Mouse (Mus musculus) spleen, embryonic (tissue): ENCODE data around the gene Pbx1.

Experiments used
- CTCF ChIA-PET: fragments of 350-600 bp; sonication (Branson Sonifier 250); formaldehyde crosslinking; loops from one replicate; lab custom pipeline; 2022; lab: Charles Lee

Pbx1 gene

DNA sequence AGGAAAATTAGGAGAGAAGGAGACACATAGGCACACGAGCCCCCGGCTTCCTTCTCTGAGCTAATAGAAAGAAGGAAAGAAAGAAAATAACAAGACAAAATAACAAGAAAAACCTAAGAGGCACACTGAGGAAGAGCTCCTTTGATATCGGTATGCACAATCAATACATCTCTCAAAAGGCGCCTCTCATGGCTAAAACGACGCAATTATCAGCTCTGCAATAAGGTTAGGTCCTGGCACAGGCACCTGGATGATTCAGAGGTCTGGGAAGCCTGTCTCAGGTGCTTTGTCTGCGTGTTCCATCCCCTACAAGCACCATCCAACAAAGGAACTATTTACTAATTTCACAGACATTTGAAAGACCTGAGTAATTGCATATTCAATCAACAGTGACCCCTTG is 5.8 kb downstream of the Pbx1 start:
- CTCF ChIA-PET: no interaction called here

DNA sequence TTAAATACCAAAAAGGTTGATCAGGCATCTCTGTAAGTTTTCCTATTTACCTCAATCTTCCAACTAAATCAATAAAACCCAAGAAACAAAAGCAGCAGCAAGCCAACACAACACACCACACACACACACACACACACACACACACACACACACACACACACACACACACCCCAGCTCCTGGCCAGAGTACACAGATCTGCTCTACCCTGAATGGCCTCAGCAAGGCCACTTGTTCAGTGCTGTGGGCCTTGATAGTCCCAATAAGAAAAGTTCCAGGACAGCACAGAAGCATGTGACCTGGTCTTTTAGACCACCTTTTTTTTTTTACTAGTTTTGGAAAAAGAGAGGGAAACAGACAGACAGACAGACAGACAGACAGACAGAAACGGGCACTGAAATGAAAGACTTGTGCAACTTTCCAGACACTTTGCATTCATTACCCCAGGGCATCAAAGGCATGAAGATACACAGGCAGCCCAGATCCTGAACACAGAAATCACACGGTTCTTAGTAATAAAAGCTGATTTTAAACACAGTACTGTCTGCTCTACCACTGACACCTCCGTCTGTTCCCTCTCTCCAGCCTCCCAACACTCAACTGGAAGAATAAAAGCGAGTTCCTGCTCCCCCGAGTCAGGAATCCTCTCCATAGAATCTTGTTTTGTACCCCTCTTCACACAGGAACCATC is 6.9 kb downstream of the Pbx1 start:
- CTCF ChIA-PET: no interaction called here

DNA sequence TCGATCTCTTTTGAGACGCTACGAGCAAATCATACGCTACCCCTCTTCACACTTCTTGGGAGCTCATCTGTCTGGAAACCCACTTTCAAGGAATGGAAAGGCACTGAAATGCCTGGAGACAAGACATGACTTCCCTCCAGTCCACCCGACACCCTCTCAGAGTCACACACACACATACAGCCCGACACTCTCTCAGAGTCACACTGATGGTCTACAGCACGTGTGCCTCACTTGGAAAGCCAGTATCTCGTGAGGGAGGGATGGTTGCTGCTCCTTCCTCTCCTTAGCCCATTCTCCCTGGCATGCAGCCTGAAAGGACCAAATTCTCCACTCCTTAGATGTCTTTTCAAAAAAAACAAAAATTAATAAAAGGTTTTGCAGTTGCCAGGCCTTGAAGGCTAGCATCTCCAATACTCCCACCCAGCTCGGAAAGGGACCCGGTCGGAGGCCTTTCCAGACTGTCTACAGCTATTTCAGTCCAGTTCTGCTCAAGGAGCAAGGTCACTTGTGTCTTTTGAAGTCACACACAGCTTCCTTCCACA is 8.6 kb downstream of the Pbx1 start:
- CTCF ChIA-PET: no interaction called here

DNA sequence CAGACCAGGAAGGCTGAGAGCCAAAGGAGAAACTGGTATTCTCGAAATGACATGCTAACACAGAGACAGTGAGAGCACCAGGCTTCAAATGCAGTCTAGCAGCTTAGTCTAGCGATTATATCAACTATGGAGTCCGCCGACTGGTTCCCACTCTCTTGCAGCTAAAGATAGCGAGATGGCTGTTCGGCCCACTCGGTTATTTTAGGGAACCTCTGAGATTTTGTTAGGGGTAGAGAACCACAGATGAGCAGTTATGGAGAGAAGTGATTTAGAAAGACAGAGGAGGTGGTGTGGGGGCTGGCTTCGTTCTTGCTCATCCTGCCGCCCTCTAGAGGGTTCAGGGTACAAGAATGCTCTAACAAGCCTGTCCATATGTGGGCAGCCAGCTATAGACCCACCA is 13.2 kb downstream of the Pbx1 start:
- CTCF ChIA-PET: no interaction called here

DNA sequence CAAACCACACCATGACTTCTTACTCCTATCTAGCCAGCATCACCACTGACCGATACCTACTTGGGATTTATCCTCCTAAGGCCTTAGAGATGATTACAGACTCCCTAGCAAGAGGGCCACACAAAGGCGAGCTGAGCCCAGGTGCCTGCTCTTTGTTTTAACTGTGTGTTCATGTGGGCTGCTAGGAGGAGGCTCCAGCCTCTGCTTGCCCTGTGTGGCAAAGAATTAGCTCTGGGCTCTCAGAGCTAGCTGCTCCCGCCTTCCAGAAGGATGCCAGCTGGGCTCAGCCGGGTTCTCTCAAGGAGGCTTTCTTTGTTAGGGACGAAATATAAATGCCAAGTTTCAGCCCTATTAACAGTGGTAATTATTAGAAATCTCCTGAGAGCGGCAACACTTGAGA is 14.4 kb downstream of the Pbx1 start:
- CTCF ChIA-PET: no interaction called here

DNA sequence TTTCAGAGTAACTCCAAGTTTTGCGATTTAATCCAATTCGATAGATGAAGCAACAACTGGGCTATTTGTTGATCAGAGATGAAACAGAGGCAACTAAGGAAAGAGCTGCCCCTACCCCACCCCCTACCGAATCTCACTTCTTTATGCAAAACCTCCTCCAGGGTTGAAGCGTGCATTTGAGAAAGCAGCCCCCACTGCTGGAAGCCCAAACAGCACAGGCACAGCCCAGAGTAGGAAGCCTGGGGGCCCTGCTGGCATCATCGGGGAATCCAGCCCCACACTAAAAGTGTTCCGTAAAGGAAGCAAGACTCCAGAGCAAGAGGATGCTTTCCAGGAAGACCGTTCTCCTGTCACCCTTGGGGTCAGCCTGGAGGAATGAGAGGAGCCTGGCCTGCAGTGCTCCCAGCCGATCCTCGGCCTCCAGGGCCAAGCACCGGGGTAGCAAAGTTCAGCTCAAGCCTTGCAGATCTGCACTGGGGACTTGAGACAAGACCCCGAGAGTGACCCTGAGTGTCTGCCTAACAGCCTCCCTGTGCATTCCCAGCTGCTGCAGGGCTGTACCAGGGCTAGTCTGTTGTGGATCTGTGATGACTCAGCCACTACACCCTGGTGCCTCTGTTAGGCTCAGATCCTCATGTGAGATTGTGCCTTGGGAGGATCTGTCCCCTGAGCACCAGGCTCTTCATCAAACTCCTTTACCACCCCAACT is 15.2 kb downstream of the Pbx1 start:
- CTCF ChIA-PET: no interaction called here

DNA sequence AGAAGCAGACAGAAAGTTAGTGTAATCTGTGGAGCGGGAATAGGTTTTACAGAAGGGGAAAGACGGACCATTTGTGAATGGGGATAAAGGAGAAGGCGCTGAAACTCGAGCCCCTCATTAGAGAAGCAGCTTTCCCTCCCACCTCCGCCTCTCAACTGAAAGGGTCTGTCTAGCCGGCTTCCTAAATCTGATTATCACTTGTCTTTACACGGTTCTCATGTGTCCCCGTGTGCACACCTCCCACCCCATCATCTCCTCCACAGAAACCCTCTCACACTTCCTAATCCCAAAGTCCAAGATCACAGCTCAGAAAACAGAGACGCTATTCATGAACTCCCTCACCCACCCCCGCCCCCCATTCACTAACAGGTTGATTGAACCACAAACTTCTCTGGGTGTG is 21.5 kb downstream of the Pbx1 start:
- CTCF ChIA-PET: no interaction called here

DNA sequence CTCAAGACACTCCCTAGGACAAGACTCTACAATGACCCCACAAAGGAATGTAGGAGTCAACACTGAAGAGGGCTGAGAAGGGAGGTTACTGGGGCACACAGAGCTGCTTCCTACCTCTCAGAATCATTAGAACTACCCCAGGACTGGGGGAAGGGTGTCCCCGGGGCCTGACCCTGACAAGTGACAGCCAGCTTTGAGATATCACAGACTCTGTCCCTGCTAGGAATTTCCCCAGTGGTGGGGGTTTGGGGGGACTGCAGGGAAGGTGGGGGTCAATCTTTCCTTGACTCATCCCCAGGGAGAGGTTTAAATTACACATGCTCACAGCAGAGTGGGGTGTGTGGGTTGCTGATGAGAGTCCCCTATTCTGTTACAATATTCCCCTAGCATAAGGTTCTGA is 22.0 kb downstream of the Pbx1 start:
- CTCF ChIA-PET: no interaction called here

DNA sequence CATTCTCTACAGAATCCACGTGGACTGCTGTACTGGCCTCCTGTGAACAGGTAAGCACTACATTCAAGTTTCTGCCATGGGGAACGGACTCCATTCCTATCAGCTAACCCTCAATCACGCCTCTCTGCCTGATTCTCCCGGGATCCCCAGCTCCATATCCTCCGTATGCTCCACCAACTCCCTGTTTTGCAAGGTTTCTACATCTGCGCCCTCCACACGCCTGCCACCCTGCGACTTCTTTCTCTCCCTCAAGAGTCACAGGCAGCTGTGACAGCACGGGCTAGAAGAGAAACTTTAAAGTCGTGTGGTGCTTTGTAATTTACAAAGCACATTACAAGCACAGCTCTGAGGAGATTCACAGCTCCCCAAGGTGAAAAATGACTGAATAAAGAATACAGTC is 23.3 kb downstream of the Pbx1 start:
- CTCF ChIA-PET: no interaction called here

DNA sequence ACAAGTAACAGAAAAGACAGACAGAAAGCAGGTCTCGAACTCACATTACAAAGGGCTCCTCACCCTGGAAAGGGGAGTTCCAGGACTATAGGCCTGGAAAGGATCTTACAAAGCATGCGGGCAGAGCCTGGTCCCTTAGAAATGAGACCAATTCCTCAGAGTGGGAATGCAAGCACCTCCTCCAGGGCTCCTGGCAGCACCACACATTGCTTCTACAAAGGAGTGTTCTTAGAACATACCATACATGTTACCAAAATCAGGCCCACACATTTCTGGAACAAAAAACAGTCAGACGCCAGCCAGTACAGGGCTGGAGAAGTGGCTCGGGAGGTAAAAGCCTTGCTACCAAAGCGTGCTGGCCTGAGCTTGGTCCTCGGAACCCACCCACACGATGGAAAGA is 24.1 kb downstream of the Pbx1 start:
- CTCF ChIA-PET: no interaction called here

DNA sequence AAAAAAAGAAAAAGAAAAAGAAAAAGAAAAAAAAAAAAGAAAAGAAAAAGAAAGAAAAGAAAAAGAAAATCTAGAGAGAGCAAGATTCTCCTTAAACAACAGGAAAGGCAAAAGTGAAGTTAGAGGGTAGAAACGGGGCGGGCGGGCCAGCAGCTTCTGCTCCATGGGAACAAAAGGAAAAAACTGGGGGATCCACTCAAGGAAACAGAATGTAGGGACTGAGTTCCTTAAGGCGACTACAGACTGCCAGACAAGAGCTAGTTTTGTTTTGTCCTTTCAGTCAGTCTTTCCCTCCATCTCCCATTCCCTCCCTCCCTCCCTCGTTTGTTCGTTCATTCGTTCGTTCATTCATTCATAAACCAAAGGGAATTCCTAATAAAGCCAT is 25.8 kb downstream of the Pbx1 start:
- CTCF ChIA-PET: no interaction called here

DNA sequence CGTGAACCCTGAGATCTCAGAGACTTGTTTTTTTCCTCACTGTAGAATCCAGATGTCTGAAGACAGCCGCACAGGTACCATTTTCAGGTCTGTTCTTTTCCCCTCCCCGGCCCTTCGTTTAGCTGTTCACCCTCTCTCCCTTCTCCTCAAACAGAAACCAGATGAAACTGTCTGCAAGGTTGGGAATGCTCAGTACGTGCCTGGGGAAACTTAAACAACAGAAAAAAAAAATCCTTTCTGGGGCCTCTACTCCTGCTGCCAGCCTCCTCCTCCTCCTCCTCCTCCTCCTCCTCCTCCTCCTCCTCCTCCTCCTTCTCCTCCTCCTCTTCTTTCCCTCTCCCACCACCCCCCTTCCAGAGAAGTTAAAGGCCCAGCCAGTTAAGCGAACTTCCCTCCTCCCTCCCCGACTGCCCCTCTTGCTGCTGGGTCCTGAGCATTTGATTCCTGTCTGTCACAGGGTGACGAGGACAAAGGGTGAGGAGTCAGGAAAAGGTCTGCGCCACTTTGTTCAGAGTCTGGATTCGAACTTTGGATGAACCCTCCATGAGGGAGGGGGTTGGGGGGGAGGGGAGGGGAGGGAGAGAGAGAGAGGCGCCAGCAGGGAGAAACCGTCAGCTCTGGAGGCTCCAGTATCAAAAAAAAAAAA is 26.3 kb downstream of the Pbx1 start:
- CTCF ChIA-PET: no interaction called here

DNA sequence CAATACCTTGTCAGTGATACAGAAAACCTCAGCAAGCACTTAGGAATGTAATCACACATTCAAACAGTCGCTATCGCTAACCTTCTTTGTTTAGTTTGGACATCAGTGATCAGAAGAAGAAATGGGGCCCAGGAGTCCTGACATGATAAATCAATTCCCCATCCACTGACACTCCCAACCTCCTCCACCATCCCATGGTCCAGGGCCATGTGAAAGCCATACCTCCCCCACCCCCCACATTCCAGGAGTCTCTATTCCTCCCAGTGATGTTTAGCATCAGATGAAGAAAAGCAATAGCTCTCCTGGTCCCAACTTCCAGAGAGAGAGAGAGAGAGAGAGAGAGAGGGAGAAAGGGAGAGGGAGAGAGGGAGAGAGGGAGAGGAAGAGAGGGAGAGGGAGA is 28.5 kb downstream of the Pbx1 start:
- CTCF ChIA-PET: no interaction called here

DNA sequence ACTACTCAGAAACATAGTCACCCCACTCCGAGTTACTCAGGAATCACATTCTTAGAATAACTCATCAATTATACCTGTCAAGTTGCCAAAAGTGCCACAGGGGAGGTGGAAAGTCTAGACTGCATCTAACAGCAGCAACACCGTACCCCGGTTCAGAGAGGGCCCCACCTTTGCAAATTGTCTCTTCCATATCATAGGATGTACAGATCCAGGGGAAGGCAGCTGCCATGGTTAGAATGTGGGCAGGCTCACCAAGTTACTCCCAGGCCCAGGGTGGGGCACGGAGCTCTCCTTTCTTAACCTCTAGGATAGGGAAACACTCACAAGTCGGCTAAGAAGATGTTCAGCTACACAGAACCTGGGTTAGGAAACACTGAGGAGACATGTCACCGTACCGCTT is 29.4 kb downstream of the Pbx1 start:
- CTCF ChIA-PET: no interaction called here

DNA sequence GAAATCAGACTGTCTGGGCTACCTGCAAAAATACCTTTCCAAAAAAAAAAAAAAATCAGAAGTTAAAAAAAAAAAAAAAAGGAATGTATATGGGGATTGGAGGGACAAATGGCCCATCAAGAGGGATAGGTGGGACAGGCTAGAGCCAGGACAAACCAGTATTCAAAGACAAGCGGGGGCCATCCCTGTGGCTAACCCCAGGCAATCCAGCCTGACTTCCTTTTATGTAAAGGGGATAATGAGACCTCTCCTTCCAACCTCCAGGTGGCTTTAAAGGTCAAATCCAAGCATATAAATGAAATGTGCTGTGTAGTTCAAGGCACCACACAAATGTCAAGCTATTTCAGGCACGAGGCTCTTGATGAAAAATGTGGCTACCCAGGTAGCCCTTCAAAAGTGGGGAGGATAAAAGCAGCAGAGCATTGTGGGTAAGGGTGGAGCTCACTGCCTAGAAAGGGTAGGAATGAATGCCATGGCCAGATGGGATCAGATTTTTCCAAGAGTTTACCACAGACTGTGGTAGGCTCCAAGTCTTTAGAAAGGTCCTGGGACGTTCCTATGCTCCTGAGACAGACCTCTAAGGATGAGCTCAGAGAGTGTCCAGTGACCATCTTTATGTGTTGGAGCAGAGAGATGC is 36.4 kb downstream of the Pbx1 start:
- CTCF ChIA-PET: no interaction called here

DNA sequence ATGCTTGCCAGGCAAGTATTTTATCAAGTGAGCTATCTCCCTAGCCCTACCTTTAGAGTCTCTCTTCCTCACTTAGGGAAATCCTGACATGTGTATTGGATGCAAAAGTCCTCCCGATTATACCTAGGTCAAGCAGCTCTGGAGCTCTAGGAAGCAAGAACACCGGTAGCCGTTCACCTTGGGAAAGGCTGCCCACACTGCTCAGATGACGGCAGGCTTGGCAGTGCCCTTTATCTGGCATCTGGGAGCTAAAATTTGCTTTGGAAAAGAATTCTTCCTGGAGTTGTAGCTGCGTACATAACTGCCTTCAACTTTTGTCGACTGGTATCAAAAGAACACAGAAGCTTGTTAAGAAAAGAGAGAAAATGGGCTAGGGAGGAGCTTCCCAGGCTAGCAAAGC is 37.5 kb downstream of the Pbx1 start:
- CTCF ChIA-PET: no interaction called here

DNA sequence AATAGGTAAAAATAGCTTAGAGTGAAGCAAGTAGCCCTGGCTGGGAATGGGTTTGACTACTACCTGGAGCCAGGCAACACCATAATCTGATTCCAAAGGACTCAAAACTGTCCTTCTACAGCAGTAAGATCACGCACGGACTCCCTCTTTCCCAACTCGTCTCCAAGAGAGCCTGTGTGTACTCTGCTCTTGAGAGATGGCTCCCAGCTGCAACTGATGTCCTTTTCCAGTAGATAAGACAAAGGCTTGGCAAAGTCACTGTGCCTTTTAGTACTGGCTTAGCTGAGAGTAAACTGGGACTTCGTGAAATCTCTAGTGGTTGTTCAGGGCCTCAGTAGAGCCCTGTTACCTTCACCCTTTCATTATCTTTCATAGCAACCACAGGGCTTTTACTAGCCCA is 38.6 kb downstream of the Pbx1 start:
- CTCF ChIA-PET: interaction anchor here (0.5 kb wide), 1 partner anchor 619 kb away, joined by 5 read pairs; no protein-coding TSS in a partner anchor

DNA sequence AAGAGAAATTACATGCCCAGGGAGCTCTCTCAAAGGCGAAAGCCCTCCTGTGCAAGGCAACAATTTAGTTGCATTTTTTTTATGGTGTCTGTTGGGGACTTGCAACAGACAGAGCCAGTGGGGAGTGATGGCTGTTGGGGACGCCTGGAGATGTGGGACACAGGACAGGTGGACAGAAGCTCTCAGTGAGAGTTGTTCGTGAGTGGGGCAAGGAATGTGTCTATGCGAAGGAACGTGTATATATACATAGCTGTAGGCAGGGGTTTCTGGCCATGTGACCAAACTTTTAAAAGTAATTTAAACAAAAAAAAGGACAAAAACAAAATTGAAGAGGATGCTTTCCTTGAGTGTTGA is 39.6 kb downstream of the Pbx1 start:
- CTCF ChIA-PET: no interaction called here

DNA sequence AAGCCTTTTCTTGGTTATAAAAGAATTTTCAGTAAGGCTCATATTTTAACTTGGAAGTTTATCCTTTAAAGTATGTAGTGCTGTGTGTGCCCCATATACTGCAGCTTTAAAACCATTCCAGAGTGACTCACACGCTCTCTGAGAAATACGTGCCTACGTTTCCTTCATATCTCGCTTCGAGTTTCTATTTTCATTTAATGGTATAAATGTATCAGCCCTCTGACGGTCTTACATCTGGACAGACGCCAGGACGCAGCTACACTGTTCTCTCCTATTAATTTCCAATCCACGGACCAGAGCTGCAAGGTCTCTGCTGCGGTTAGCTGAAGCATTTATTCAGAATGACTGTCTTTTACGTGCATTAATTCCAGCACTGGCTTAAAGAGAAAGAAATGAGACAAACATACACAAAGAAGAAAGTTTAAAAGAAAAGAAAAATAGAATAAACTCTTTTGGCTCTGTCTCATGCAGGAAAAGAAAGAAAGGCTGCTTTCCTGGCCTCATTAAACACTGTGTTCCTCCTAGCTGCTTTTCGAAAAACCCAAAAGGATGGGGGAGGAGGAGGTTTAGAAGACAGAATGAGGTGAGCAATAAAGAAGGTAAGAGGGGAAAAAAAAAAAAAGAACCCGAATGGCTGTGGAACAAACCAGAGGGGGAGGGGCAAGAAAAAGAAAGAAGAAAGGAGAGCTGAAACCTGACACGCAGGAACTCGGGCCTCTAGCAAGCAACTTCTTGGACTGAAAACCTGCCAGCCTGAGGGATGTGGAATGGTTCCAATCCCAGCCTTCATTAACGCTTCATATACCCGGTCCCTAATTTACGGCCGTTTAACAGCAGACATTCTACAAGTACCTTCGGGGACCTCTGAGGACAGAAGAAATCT is 40.2 kb downstream of the Pbx1 start:
- CTCF ChIA-PET: no interaction called here

DNA sequence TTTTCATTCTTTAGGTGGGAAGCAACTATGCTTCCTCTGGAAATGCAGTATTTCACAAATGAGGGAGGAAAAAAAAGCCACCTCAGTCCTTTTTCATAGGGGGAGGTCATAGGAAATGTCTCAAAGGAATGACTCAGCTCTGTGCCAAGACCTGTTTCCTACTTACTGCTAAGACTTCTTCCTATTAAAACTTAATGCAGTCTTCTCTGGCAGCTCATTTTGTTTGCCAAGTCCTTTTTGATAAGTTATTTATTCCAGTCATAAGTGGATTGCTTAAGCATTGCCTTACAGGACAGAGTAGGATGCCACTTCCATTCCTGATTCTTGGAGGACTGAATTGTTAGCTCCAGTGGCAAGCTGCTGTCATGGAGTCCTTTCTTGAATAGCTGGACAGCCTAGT is 41.3 kb downstream of the Pbx1 start:
- CTCF ChIA-PET: no interaction called here

DNA sequence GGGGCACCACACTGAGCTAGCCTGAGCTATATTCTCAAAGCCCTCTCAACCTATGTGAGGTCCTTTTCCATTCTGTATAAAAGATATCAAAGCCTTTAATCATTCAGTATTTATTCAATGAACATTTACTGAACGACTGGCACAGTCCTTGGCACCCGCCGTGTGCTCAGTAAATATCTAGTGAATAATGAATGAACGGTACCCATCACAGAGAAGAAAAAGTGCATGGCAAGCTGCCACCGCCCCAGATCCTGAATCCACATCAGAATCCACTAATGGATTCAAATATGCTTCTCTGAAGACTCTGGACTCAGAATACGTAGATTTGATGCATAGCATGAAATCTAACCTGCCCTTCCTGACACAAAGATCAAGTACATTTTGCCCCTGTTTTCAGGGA is 45.9 kb downstream of the Pbx1 start:
- CTCF ChIA-PET: no interaction called here

DNA sequence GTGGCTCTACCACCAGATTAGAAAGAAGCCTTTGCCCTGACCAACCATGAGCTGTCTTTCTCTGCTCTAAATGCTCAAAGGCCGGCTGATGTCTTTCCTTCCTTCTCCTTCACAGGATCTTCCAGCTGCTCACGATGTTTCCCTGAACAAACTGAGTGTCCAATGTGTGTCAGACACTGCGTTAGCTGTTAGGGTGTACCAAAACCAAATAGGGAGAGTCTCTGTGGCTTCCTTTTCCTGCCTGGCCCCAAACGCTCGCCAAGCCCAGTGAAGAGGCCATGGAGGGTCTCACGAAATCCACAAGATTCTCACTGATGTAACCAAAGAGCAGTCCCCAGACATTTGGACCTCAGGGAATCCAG is 47.5 kb downstream of the Pbx1 start:
- CTCF ChIA-PET: no interaction called here
